Mouse (Mus musculus) heart, postnatal 0 days (tissue): Measurements from ENCODE around the gene B4galt1.

Experiments used
- CTCF ChIP-seq: IDR thresholded peaks from 2 replicates; pipeline ENCODE4 v1.5.1; 2016; ENCODE audit warnings: antibody characterized with exemption, control low read depth, low read depth
- EP300 ChIP-seq: IDR thresholded peaks from 2 replicates; pipeline ENCODE4 v1.6.1; 2016; ENCODE audit warnings: antibody characterized with exemption, low read depth

- TF ChIP-seq EP300, result no peak
- TF ChIP-seq CTCF, result no peak
Observed at GRCm38 (mm10) chr4:40781143-40781542, 72.7 kb downstream of the B4galt1 start.
